Mouse (Mus musculus) embryo, embryonic 10.5 days (tissue): ENCODE data around the gene Hist2h2bb.
A peak's percentile ranks its signal among the peaks of the same experiment; 100 is the strongest.
"Not testable (repeated sequence)": the region's sequence is repeated elsewhere in the genome, so short reads cannot be mapped to it uniquely, and the experiment has no call there.

Source experiments
- DNase-seq: peaks from one replicate; pipeline ENCODE4 v3.0.0-alpha.2; 2015; ENCODE audit warnings: low spot score

Hist2h2bb gene

DNA sequence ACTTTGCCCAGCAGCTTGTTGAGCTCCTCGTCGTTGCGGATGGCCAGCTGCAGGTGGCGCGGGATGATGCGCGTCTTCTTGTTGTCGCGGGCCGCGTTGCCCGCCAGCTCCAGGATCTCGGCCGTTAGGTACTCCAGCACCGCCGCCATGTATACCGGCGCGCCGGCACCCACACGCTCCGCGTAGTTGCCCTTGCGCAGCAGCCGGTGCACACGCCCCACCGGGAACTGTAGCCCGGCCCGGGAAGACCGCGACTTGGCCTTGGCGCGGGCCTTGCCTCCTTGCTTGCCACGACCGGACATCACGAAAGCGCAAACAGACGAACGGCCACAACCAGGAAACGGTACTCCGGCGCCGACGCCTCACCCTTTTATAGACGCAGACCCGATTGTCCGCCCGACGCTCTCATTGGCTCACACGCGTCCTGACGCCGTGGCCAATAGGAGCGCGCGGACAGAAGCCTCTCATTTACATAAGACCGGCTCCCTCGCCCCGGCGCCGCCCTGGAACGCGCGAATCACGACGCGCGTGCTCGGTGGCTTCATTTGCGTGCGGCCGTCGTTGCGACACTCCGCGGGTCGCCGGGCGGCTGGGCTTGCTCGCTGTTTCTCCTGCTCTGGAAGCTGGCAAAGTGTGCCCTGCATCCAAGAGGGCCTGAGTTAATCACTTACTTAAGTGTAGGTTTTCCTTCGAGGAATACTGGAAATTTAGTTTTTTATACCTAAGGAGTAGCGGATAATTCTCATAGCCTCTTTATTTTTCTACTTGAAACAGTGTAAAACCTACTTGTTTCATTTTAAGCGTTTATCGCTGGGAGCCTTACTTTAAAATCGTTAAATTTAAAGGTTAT, 29.4 kb upstream of the Hist2h2bb start, which contains the start of gene Hist2h2aa2:
Gene Hist2h2aa2 (minus strand): TSS at position 328 of the 850 bp plus-strand sequence.
- peak; percentile 76 for DNase-seq

DNA sequence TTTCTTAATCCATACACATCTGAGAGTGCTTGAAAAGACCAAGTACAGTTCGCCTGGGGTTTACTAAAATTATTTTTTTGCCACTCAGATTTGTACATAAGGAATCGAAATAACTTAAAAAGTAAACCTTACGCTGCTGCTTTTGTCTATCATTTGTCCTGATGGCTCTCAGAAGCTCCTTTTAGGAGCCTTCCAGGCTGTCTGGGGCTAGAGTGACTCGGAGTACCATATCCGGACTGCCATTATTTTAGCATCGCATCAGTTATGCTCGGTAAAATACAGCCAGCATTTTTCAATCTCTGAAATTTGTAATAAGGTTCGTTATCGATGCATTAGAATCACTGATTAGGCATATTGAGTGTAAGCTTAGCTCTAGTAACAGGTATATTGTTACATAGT, 28.8 kb upstream of the Hist2h2bb start:
- DNase-seq, result no peak

- DNase-seq, result no peak
Observed at GRCm38 (mm10) chr3:96243921-96244572, 25.5 kb upstream of the Hist2h2bb start.

- DNase-seq, result peak; percentile 75
Observed at GRCm38 (mm10) chr3:96245003-96245886, 24.3 kb upstream of the Hist2h2bb start, which contains the start of gene Hist2h2aa1. Gene Hist2h2aa1 (plus strand): TSS chr3:96245497.

DNA sequence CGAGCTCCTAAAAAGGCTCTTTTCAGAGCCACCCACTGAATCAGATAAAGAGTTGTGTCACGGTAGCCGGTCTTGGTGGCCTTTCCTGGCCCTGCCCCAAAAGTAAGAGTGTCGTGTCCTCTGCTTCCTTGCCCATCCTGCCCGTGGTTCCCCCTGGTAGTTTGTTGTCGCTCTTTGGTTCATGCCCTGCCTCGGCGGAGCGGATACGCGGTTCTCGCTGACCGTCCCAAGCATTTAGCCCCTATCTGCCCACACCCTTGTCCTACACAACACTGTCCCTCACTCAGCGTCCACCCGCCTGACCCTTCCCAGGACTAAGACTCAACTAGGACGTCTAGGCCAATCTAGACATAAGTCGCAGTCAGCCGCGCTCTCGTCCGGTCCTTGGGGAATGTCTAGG, 23.5 kb upstream of the Hist2h2bb start:
- not testable (repeated sequence) for DNase-seq

DNA sequence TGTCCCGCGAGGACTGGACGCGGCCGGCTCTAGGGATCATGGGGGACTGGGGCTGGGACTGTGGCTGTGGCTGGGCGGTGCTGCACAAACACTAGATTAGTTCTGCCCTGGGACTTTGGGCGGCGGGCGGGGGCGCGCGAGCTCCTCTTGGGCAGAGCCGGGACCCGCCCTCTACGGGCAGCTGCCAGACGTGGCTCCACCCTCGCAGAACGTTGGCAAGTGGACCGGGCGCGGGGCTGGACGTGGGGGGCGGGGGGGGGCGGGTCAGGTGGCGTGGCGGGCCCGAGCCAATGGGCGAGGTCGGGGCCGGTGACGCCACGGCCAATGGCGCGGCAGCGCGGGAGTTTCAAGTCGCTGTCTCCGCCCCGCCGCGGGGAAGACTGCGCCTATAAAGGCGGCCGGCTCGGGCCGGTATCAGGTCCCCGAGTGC, 23.1 kb upstream of the Hist2h2bb start, which contains the start of gene Hist2h3c1:
Gene Hist2h3c1 (plus strand): TSS at position 259 of the 430 bp plus-strand sequence.
- not testable (repeated sequence) for DNase-seq

GRCm38 (mm10) chr3:96247356-96248140, 22.0 kb upstream of the Hist2h2bb start:
- DNase-seq, result peak; percentile 68

DNA sequence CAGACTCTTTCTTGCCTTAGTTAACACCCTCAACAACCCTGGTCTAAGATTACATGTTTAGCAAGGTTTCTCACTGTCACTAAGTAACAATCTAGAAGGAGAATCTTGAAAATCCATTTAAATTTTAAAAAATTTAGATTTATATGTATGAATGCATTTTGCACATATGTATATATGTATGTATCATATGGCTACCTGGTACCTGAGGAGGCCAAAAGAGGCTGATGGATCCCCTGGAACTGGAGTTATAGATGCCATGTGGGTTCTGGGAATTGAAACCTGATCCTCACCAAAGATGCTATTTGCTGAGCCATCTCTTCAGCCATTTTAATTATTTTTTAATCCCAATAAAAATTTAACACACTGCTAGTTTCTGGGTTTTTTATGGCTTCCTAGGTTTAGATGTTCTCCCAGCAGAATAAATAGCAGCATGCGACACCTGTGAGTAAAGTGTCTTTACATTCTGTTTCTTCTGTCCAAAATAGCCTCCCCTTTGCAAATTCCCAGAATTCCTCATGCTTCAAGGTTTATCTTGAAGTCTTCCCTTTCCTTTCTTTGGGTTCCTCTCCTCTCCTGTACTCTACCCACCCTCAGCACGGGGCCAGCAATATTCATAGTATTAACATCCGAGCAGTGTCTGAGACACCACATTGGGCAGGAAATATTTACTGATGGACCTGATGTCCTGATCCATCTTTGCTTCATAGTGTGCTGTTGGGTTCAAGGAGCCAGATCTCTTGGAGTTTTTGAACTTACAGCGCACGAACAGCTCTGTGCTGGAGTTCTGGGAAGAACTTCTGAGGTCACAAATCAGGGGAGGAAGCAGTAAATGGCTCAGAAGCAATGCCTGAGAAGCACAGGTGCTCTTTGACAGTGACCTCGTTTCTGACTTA, 21.2 kb upstream of the Hist2h2bb start:
- DNase-seq, result no peak

DNA sequence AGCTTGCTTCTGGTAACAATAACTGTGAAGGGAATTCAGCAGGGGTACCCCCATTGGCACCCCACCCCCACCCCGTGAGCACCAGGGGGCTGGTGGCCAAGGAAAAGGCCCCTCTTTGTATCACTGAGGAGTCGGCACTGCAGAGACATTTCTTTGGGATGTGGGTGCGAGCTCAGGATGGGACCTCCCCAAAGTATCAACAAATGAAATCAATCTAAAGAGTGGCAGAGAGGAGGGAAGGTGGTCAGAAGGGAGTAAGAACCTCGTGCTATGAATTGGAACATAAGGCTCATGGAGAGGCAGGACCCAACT, 20.6 kb upstream of the Hist2h2bb start:
- DNase-seq, result peak; percentile 15

DNA sequence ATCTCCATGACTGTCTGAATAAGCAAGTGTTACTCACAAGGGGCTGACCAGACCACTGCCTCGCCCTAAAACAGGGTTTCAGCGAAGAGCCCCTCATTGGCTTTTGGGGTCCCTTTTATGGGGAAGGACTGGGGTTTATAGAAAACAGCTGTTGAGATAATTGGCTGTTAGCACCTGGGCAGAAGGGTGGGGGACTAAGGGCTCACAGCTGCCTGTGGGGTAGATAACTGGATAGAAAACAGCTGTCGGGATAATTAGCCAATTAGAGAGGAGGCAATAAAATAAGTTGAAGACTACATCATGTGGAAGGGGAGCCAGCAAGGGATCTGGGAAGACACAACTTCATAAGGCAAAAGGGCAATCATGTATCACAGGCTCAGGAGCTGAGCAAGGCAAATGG, 18.7 kb upstream of the Hist2h2bb start:
- peak; percentile 30 for DNase-seq

DNA sequence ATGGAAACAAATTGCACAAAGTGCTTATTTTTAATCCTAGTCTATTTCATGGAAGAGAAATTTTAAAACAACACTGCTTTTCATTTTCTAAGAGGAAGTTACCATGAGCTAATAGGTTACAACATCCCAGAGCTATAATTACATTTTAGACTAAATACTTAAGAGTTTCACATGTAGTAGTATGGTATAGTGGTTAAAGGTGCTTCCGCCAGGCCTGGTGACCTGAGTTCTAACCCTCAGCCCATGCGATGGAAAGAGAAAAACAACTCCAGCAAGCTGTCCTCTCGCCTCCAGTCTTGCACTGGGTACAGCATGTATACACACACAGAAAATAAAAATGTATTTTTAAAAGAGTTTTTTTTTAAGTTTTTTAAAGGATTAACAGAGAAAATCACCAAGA, 17.8 kb upstream of the Hist2h2bb start:
- no peak for DNase-seq

DNA sequence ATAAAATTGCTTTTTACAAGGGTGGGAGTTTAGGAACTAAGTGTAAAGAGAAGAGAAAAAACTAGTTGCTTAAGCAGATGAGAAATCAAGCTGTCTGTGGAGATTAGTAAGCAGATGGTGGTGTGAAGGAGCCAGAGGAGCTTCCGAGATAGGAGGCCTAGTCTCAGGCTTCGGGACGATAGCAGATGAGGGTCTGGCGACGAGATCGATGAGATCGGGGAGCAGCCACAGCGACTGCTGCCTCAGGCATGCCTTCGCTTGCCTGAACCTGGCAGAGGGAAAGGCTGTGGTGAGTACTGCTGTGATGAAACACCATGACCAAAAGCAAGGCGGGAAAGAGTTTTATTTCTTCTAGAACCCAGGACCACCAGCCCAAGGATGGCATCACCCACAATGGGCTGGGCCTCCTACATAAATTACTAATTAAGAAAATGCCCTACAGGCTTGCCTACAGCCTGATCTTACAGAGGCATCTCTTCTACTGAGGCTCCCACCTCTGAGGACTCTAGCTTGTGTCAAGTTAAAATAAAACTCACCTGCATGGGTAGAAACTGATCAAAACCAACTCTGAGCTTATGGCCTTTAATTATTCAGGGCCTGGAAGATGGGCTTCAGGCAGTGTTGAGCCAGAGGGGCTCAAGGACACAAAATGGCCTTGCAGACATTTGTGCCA, 14.7 kb upstream of the Hist2h2bb start:
- DNase-seq, result peak; percentile 66

DNA sequence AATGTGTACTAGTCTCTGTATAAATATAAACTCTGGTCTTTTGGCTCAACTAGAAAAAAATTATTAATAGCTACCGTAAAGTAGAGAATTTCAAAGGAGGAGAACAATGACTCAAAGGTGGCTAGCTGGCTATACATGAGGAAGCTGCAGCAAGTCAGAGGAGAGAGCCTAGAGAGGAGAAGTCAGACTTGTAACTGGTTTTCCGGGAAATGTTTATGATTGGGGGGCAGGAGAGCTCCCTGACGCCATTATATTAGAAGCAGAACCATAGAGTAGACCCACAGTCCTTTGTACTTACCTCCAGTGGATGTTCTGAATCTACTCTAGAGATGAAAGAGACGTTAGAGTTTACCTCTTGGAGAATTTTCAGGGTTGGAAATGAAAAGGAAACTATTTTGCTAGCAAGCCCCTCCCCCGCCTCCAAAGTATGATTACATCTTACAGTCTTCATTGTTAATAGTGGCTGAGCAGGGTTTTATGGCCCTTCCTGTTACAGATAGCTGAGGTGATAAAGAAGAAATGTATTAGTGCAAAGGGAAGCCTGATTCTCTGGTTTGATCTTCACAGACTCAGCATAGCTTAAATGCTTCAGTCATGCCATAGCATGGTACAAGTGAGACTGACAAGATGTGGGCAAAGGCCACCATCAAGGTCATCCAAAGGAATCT, 13.5 kb upstream of the Hist2h2bb start:
- DNase-seq, result no peak

DNA sequence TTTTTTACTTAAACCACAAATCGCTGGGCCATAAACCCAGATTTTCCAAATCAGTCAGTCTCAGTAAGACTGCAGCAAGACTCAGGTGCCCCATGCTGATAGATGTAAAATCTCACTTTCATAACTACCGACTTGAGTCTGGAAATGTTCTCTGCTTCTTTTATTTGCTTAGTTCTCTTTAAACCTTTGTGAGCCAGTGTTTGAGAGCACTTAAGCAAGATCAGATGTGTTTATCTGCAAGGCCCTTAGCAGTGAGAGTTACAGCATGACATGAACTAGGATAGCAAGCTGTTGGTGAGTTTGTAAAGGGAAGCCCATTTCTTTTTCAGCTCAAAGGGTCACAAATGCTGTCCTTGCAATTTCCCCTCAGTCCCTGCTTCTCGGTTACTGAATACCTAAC, 12.4 kb upstream of the Hist2h2bb start:
- no peak for DNase-seq

- no peak for DNase-seq
Observed at GRCm38 (mm10) chr3:96260220-96260619, 9.3 kb upstream of the Hist2h2bb start.

GRCm38 (mm10) chr3:96261623-96262022, 7.9 kb upstream of the Hist2h2bb start:
- DNase-seq, result no peak

GRCm38 (mm10) chr3:96262216-96262875, 7.2 kb upstream of the Hist2h2bb start:
- DNase-seq, result peak; percentile 91

DNA sequence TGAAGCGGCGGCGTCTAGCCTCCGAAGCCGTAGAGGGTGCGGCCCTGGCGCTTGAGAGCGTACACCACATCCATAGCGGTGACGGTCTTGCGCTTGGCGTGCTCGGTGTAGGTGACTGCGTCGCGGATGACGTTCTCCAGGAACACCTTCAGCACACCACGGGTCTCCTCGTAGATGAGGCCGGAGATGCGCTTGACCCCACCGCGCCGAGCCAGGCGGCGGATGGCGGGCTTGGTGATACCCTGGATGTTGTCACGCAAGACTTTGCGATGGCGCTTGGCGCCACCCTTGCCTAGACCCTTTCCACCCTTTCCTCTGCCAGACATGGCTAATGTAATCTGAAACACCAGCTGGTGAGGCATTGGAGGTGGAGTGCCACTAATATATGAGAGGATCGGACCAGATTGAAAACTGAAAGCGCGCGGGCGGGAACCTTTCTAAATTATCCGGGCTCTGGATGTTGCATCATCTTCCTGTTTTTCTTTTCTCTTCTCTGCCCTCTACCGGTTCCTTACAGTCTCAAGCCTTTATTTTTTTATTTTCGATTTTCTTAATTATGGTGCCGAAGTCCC, 6.5 kb upstream of the Hist2h2bb start, which contains the start of gene Hist2h4:
Gene Hist2h4 (minus strand): TSS at position 333 of the 572 bp plus-strand sequence.
- peak; percentile 99 for DNase-seq
